Mouse (Mus musculus) heart, postnatal 0 days (tissue): ENCODE results near the gene Hist1h2bc. TPM values are rescaled to one million over a fixed set of nuclear protein-coding genes. Genes with fewer than 3 reads are reported as not detected.
"Not testable (repeated sequence)": the region's sequence is repeated elsewhere in the genome, so short reads cannot be mapped to it uniquely, and the experiment has no call there.

ENCODE experiments used
- ATAC-seq: fragments of 200-750 bp; cut with Nextera tagmentation; 2 replicates; pipeline ENCODE4 v1.8.0; 2017; ENCODE audit warnings: low read depth, moderate number of reproducible peaks, moderate library complexity; ENCODE audit not compliant: insufficient read depth
- DNase-seq: peaks from one replicate; pipeline ENCODE4 v3.0.0-alpha.2; 2016; ENCODE audit warnings: low spot score
- H3K27ac ChIP-seq: fragments of 300-500 bp; sonication (generic); 2 replicates; pipeline ENCODE4 v1.5.1; 2014; ENCODE audit warnings: low read depth, mild to moderate bottlenecking
- H3K27me3 ChIP-seq: fragments of 300-500 bp; sonication (generic); 2 replicates; pipeline ENCODE4 v1.6.1; 2014; ENCODE audit warnings: low read length, mixed read lengths; ENCODE audit not compliant: control insufficient read depth, insufficient read depth
- H3K36me3 ChIP-seq: fragments of 300-500 bp; sonication (generic); replicated peaks from 2 replicates; pipeline ENCODE4 v1.6.1; 2014; ENCODE audit warnings: low read length, mixed read lengths; ENCODE audit not compliant: control insufficient read depth, insufficient read depth
- H3K4me1 ChIP-seq: fragments of 300-500 bp; sonication (generic); 2 replicates; pipeline ENCODE4 v1.6.1; 2014; ENCODE audit warnings: antibody characterized with exemption; ENCODE audit not compliant: control insufficient read depth, insufficient read depth
- H3K4me2 ChIP-seq: fragments of 300-500 bp; sonication (generic); 2 replicates; pipeline ENCODE4 v1.6.1; 2014; ENCODE audit warnings: low read depth, mild to moderate bottlenecking, low read length, moderate library complexity
- H3K4me3 ChIP-seq: fragments of 300-500 bp; sonication (generic); 2 replicates; pipeline ENCODE4 v1.5.1; 2014; ENCODE audit warnings: low read depth, low read length
- H3K9ac ChIP-seq: fragments of 300-500 bp; sonication (generic); replicated peaks from 2 replicates; pipeline ENCODE4 v1.6.1; 2014; ENCODE audit warnings: low read depth, low read length, mixed read lengths
- H3K9me3 ChIP-seq: fragments of 300-500 bp; sonication (generic); replicated peaks from 2 replicates; pipeline ENCODE4 v1.6.1; 2016; ENCODE audit warnings: low read length; ENCODE audit not compliant: control insufficient read depth
- CTCF ChIP-seq: IDR thresholded peaks from 2 replicates; pipeline ENCODE4 v1.5.1; 2016; ENCODE audit warnings: antibody characterized with exemption, control low read depth, low read depth
- EP300 ChIP-seq: IDR thresholded peaks from 2 replicates; pipeline ENCODE4 v1.6.1; 2016; ENCODE audit warnings: antibody characterized with exemption, low read depth
- WGBS: fragments of 180-500 bp; shearing (Covaris S2); extraction: QIAGEN DNeasy Blood & Tissue Kit; methylation state at CpG from one replicate; pipeline ENCODE4 v1.1.7; 2014; 5-methylcytosine and 5-hydroxymethylcytosine counted together
- polyA plus RNA-seq: library from polyadenylated mRNA; unstranded; fragments of >200 nt; fragmentation: Nextera tagmentation; extraction: Ambion mirVana; gene quantifications from 2 replicates; pipeline ENCODE4 v1.2.1, GENCODE M21; 2015
- total RNA-seq: library from RNA; depleted of rRNA; stranded (reverse); fragments of >200 nt; gene quantifications from 2 replicates; pipeline ENCODE4 v1.2.3, GENCODE M21; 2014; ENCODE audit warnings: low replicate concordance; rRNA removed

Gene Hist1h2bc
- 253 and 309 TPM in 2 replicates for total RNA-seq
- polyA plus RNA-seq: 94.4 and 115 TPM in 2 replicates

GRCm38 (mm10) chr13:23683755-23684281 is at the start of gene Hist1h2bc, which contains the start of gene Hist1h2ac:
Gene Hist1h2bc (plus strand): TSS chr13:23684199.
Gene Hist1h2ac (minus strand): TSS chr13:23683948.
- Histone ChIP-seq H3K27ac (peak within 1 kb of the TSS; percentile 97), H3K4me2 (peak within 1 kb of the TSS; percentile 80), H3K4me1 (peaks cover 15% of the 10 kb centered on the region; the same call in 1 of the 2 replicates), H3K27me3 (no peaks in the 10 kb centered on the region), H3K9me3 (no peaks in the 10 kb centered on the region), H3K4me3 (peak within 1 kb of the TSS; percentile 57), H3K36me3 (no peaks in the 10 kb centered on the region), H3K9ac (peak within 1 kb of the TSS; percentile 54)
- WGBS: under 1% methylated on average over 26 of the region's 32 CpGs
- DNase-seq: peak; percentile 100
- peak; percentile 94 for ATAC-seq
- TF ChIP-seq CTCF: no peak
- TF ChIP-seq EP300: peak; percentile 76; the same call in 1 of the 2 replicates

- H3K4me2 ChIP-seq: no peak overlapping the region
- DNase-seq (peak; percentile 18), ATAC-seq (no peak)
- H3K36me3 ChIP-seq: no peaks in the 10 kb centered on the region
- no peak overlapping the region for H3K9ac ChIP-seq
- TF ChIP-seq CTCF (no peak), EP300 (no peak)
- H3K4me3 ChIP-seq: no peak overlapping the region
- H3K27ac ChIP-seq: no peak overlapping the region
- H3K4me1 ChIP-seq: no peaks in the 10 kb centered on the region
- 58% methylated on average over 6 of the region's 6 CpGs for WGBS
- H3K9me3 ChIP-seq: no peaks in the 10 kb centered on the region
- no peaks in the 10 kb centered on the region for H3K27me3 ChIP-seq
These were observed 24.2 kb upstream of the Hist1h2bc start for GRCm38 (mm10) chr13:23659636-23660366.

- no peak overlapping the region for H3K9ac ChIP-seq
- no peaks in the 10 kb centered on the region for H3K36me3 ChIP-seq
- no peak for TF ChIP-seq CTCF
- TF ChIP-seq EP300: no peak
- 35% methylated on average over 3 of the region's 3 CpGs for WGBS
- no peak overlapping the region for H3K4me2 ChIP-seq
- H3K4me3 ChIP-seq: no peak overlapping the region
- no peaks in the 10 kb centered on the region for H3K9me3 ChIP-seq
- no peak overlapping the region for H3K27ac ChIP-seq
- H3K27me3 ChIP-seq: no peaks in the 10 kb centered on the region
- no peak for ATAC-seq
- DNase-seq: no peak
- no peaks in the 10 kb centered on the region for H3K4me1 ChIP-seq
These were observed 21.5 kb upstream of the Hist1h2bc start for GRCm38 (mm10) chr13:23662536-23662935.

- Histone ChIP-seq H3K36me3 (no peaks in the 10 kb centered on the region), H3K9ac (no peak overlapping the region), H3K4me1 (peaks cover 15% of the 10 kb centered on the region; the same call in 1 of the 2 replicates), H3K27me3 (no peaks in the 10 kb centered on the region), H3K4me3 (no peak overlapping the region), H3K27ac (no peak overlapping the region), H3K4me2 (no peak overlapping the region), H3K9me3 (no peaks in the 10 kb centered on the region)
- no peak for TF ChIP-seq CTCF
- TF ChIP-seq EP300: no peak
- DNase-seq (no peak), ATAC-seq (no peak)
- WGBS: 86% methylated on average over 6 of the region's 6 CpGs
These were observed 1.9 kb upstream of the Hist1h2bc start for GRCm38 (mm10) chr13:23681990-23682582.

GRCm38 (mm10) chr13:23682623-23682946 is 1.4 kb upstream of the Hist1h2bc start:
- H3K4me3 ChIP-seq: peak overlapping the region; percentile 57
- 22% methylated on average over 1 of the region's 1 CpGs for WGBS
- peak overlapping the region; percentile 47; the same call in 1 of the 2 replicates for H3K9ac ChIP-seq
- ATAC-seq (no peak), DNase-seq (no peak)
- no peaks in the 10 kb centered on the region for H3K27me3 ChIP-seq
- H3K36me3 ChIP-seq: no peaks in the 10 kb centered on the region
- H3K9me3 ChIP-seq: no peaks in the 10 kb centered on the region
- H3K4me2 ChIP-seq: peak overlapping the region; percentile 63
- peaks cover 15% of the 10 kb centered on the region; the same call in 1 of the 2 replicates for H3K4me1 ChIP-seq
- peak overlapping the region; percentile 97; the same call in 1 of the 2 replicates for H3K27ac ChIP-seq
- TF ChIP-seq EP300 (no peak), CTCF (no peak)

GRCm38 (mm10) chr13:23682947-23683754 is 848 bp upstream of the Hist1h2bc start:
- DNase-seq: not testable (repeated sequence)
- ATAC-seq: peak; percentile 54

GRCm38 (mm10) chr13:23684295-23684945 is 421 bp downstream of the Hist1h2bc start:
- H3K4me3 ChIP-seq: peak overlapping the region; percentile 57
- DNase-seq (peak; percentile 86), ATAC-seq (peak; percentile 20)
- not testable (repeated sequence) for H3K36me3 ChIP-seq, H3K27me3 ChIP-seq, H3K9me3 ChIP-seq
- peak overlapping the region; percentile 54 for H3K9ac ChIP-seq
- peak overlapping the region; percentile 80 for H3K4me2 ChIP-seq
- peak overlapping the region; percentile 97 for H3K27ac ChIP-seq
- peaks cover 15% of the 10 kb centered on the region; the same call in 1 of the 2 replicates for H3K4me1 ChIP-seq
- WGBS: 0% methylated on average over 14 of the region's 37 CpGs

More at GRCm38 (mm10) chr13:23682947-23683754, 848 bp upstream of the Hist1h2bc start:
- H3K9ac ChIP-seq: peak overlapping the region; percentile 52
- not testable (repeated sequence) for H3K36me3 ChIP-seq, H3K27me3 ChIP-seq, H3K9me3 ChIP-seq
- peak overlapping the region; percentile 97 for H3K27ac ChIP-seq
- peak overlapping the region; percentile 57 for H3K4me3 ChIP-seq
- peak overlapping the region; percentile 63 for H3K4me2 ChIP-seq
- WGBS: 16% methylated on average over 12 of the region's 30 CpGs
- H3K4me1 ChIP-seq: peaks cover 15% of the 10 kb centered on the region; the same call in 1 of the 2 replicates
